Mouse (Mus musculus) cerebellum, adult 2 months (tissue): ENCODE measurements around the gene Tsga8.

Experiments
- CTCF ChIP-seq: fragments of 200-500 bp; IDR thresholded peaks from 2 replicates; pipeline ENCODE4 v1.5.1; 2011; ENCODE audit warnings: low read depth, mild to moderate bottlenecking, control low read depth, low read length, moderate library complexity, borderline replicate concordance; ENCODE audit not compliant: insufficient read depth
- POLR2A ChIP-seq: fragments of 200-500 bp; IDR thresholded peaks from 2 replicates; pipeline ENCODE4 v1.6.1; 2011; ENCODE audit warnings: low read length, control low read depth, borderline replicate concordance; ENCODE audit not compliant: insufficient read depth

DNA sequence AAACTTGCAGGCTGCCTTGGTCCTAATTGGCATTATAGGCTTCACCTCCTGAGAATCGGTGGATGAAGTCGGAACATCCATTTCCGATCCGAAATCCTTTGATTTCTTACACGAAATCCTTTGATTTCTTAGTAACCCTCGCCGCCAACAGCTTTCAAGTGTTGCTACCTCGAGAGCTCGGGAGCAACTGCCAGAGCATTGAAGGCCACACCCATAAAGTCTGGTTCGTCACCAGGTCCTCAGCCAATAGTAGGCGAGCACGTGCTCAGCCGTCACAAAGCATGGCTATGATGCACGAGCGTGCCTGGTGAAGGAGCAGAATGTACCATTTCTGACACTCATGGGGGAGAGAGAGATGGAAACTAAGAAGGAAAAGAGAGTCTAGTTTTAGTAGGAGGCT is at the start of gene Tsga8:
- TF ChIP-seq POLR2A (no peak), CTCF (no peak)
